Mouse (Mus musculus): Measurements from ENCODE around the gene Tert.

- no peak for TF ChIP-seq CTCF (IDR thresholded peaks at IDR 0.05; ENCODE audit: low read depth)
- TF ChIP-seq EP300 (optimal IDR thresholded peaks at IDR 0.05): no peak
Observed at GRCm38 (mm10) chr13:73680394-73680793, 53.7 kb downstream of the Tert start.
